Mouse (Mus musculus) embryonic facial prominence, embryonic 14.5 days (tissue): ENCODE data around the gene Commd9. TPM values are rescaled to one million over a fixed set of nuclear protein-coding genes. Genes with fewer than 3 reads are reported as not detected.

ENCODE experiments used
- ATAC-seq: fragments of 200-750 bp; cut with Nextera tagmentation; 2 replicates; pipeline ENCODE4 v1.8.0; 2017; ENCODE audit warnings: low read depth, moderate number of reproducible peaks, moderate TSS enrichment
- DNase-seq: peaks from one replicate; pipeline ENCODE4 v3.0.0-alpha.2; 2015; ENCODE audit warnings: low spot score
- H3K27ac ChIP-seq: fragments of 300-500 bp; sonication (generic); replicated peaks from 2 replicates; pipeline ENCODE4 v1.5.1; 2014; ENCODE audit warnings: low read depth, mild to moderate bottlenecking, low read length, moderate library complexity
- H3K27me3 ChIP-seq: fragments of 300-500 bp; sonication (generic); replicated peaks from 2 replicates; pipeline ENCODE4 v1.6.1; 2014; ENCODE audit warnings: low read length; ENCODE audit not compliant: control insufficient read depth, insufficient read depth
- H3K36me3 ChIP-seq: fragments of 300-500 bp; sonication (generic); 2 replicates; pipeline ENCODE4 v1.6.1; 2014; ENCODE audit warnings: low read length, mixed read lengths; ENCODE audit not compliant: control insufficient read depth, insufficient read depth
- H3K4me1 ChIP-seq: fragments of 300-500 bp; sonication (generic); 2 replicates; pipeline ENCODE4 v1.6.1; 2014; ENCODE audit warnings: antibody characterized with exemption, low read length; ENCODE audit not compliant: control insufficient read depth, insufficient read depth
- H3K4me2 ChIP-seq: fragments of 300-500 bp; sonication (generic); 2 replicates; pipeline ENCODE4 v1.6.1; 2014; ENCODE audit warnings: low read depth, mild to moderate bottlenecking, low read length, moderate library complexity, mixed read lengths
- H3K4me3 ChIP-seq: fragments of 300-500 bp; sonication (generic); 2 replicates; pipeline ENCODE4 v1.5.1; 2014; ENCODE audit warnings: low read depth, mild to moderate bottlenecking, low read length
- H3K9ac ChIP-seq: fragments of 300-500 bp; sonication (generic); 2 replicates; pipeline ENCODE4 v1.6.1; 2014; ENCODE audit warnings: low read depth, mild to moderate bottlenecking, low read length, moderate library complexity, mixed read lengths
- H3K9me3 ChIP-seq: fragments of 300-500 bp; sonication (generic); 2 replicates; pipeline ENCODE4 v1.6.1; 2016; ENCODE audit warnings: low read length; ENCODE audit not compliant: control insufficient read depth
- WGBS: fragments of 180-500 bp; shearing (Covaris S2); extraction: QIAGEN DNeasy Blood & Tissue Kit; methylation state at CpG from one replicate; pipeline ENCODE4 v1.1.7; 2014; 5-methylcytosine and 5-hydroxymethylcytosine counted together
- polyA plus RNA-seq: library from polyadenylated mRNA; unstranded; fragments of >200 nt; fragmentation: Nextera tagmentation; extraction: Ambion mirVana; gene quantifications from 2 replicates; pipeline ENCODE4 v1.2.1, GENCODE M21; 2014

The Commd9 gene
- polyA plus RNA-seq, 1 experiment from 2014 or later: 61.7 TPM

- Histone ChIP-seq H3K9ac (no peak overlapping the region), H3K4me1 (0 out of 2 replicates have a peak, but pooled peaks cover 3% of the 10 kb centered on the region), H3K4me3 (no peak overlapping the region), H3K4me2 (no peak overlapping the region), H3K27ac (no peak overlapping the region), H3K36me3 (no peaks in the 10 kb centered on the region), H3K27me3 (no peaks in the 10 kb centered on the region), H3K9me3 (no peaks in the 10 kb centered on the region)
- no peak for DNase-seq
- 72% methylated on average over 4 of the region's 4 CpGs for WGBS
- ATAC-seq: no peak
Measured at GRCm38 (mm10) chr2:101923181-101923580, 37.1 kb downstream of the Commd9 start.

GRCm38 (mm10) chr2:101925183-101925582, 39.1 kb downstream of the Commd9 start:
- Histone ChIP-seq H3K27me3 (no peaks in the 10 kb centered on the region), H3K36me3 (no peaks in the 10 kb centered on the region), H3K4me1 (no peaks in the 10 kb centered on the region), H3K4me3 (no peak overlapping the region), H3K9ac (no peak overlapping the region), H3K27ac (no peak overlapping the region), H3K4me2 (no peak overlapping the region), H3K9me3 (no peaks in the 10 kb centered on the region)
- no peak for DNase-seq
- no peak for ATAC-seq
- 88% methylated on average over 3 of the region's 3 CpGs for WGBS

GRCm38 (mm10) chr2:101925591-101926188, 39.6 kb downstream of the Commd9 start:
- no peaks in the 10 kb centered on the region for H3K9me3 ChIP-seq
- DNase-seq (no peak), ATAC-seq (no peak)
- no peak overlapping the region for H3K27ac ChIP-seq
- WGBS: 79% methylated on average over 12 of the region's 12 CpGs
- H3K36me3 ChIP-seq: no peaks in the 10 kb centered on the region
- H3K4me1 ChIP-seq: no peaks in the 10 kb centered on the region
- H3K27me3 ChIP-seq: no peaks in the 10 kb centered on the region
- no peak overlapping the region for H3K4me2 ChIP-seq
- no peak overlapping the region for H3K9ac ChIP-seq
- no peak overlapping the region for H3K4me3 ChIP-seq

GRCm38 (mm10) chr2:101932169-101932936, 46.3 kb downstream of the Commd9 start:
- no peaks in the 10 kb centered on the region for H3K27me3 ChIP-seq
- no peak overlapping the region for H3K4me2 ChIP-seq
- peak; percentile 12 for DNase-seq
- no peak overlapping the region for H3K4me3 ChIP-seq
- H3K9ac ChIP-seq: no peak overlapping the region
- H3K36me3 ChIP-seq: no peaks in the 10 kb centered on the region
- ATAC-seq: no peak
- WGBS: 57% methylated on average over 14 of the region's 14 CpGs
- no peak overlapping the region for H3K27ac ChIP-seq
- H3K9me3 ChIP-seq: no peaks in the 10 kb centered on the region
- H3K4me1 ChIP-seq: 0 out of 2 replicates have a peak, but pooled peaks cover 6% of the 10 kb centered on the region

- 67% methylated on average over 3 of the region's 3 CpGs for WGBS
- H3K27me3 ChIP-seq: no peaks in the 10 kb centered on the region
- no peak for ATAC-seq
- no peaks in the 10 kb centered on the region for H3K36me3 ChIP-seq
- H3K9ac ChIP-seq: no peak overlapping the region
- H3K4me2 ChIP-seq: no peak overlapping the region
- 0 out of 2 replicates have a peak, but pooled peaks cover 6% of the 10 kb centered on the region for H3K4me1 ChIP-seq
- no peak for DNase-seq
- H3K4me3 ChIP-seq: no peak overlapping the region
- H3K9me3 ChIP-seq: no peaks in the 10 kb centered on the region
- H3K27ac ChIP-seq: no peak overlapping the region
Measured at GRCm38 (mm10) chr2:101933301-101933700, 47.3 kb downstream of the Commd9 start.

GRCm38 (mm10) chr2:101935006-101935405, 49.0 kb downstream of the Commd9 start:
- no peak for DNase-seq
- H3K4me1 ChIP-seq: 0 out of 2 replicates have a peak, but pooled peaks cover 6% of the 10 kb centered on the region
- H3K4me3 ChIP-seq: no peak overlapping the region
- H3K4me2 ChIP-seq: no peak overlapping the region
- H3K27ac ChIP-seq: no peak overlapping the region
- H3K9me3 ChIP-seq: no peaks in the 10 kb centered on the region
- ATAC-seq: no peak
- no peaks in the 10 kb centered on the region for H3K36me3 ChIP-seq
- 75% methylated on average over 1 of the region's 1 CpGs for WGBS
- no peak overlapping the region for H3K9ac ChIP-seq
- H3K27me3 ChIP-seq: no peaks in the 10 kb centered on the region

GRCm38 (mm10) chr2:101950716-101951520, 64.9 kb downstream of the Commd9 start:
- no peak for ATAC-seq
- 67% methylated on average over 7 of the region's 7 CpGs for WGBS
- Histone ChIP-seq H3K9ac (no peak overlapping the region), H3K36me3 (peaks cover 39% of the 10 kb centered on the region), H3K27me3 (no peaks in the 10 kb centered on the region), H3K27ac (no peak overlapping the region), H3K9me3 (no peaks in the 10 kb centered on the region), H3K4me3 (no peak overlapping the region), H3K4me1 (no peaks in the 10 kb centered on the region), H3K4me2 (no peak overlapping the region)
- DNase-seq: no peak
